Mouse (Mus musculus): ENCODE results near the gene Hpse. TPM values are rescaled to one million over a fixed set of nuclear protein-coding genes. Genes with fewer than 3 reads are reported as not detected.

Gene Hpse
- total and polyA plus RNA-seq, 3 experiments = not detected

DNA sequence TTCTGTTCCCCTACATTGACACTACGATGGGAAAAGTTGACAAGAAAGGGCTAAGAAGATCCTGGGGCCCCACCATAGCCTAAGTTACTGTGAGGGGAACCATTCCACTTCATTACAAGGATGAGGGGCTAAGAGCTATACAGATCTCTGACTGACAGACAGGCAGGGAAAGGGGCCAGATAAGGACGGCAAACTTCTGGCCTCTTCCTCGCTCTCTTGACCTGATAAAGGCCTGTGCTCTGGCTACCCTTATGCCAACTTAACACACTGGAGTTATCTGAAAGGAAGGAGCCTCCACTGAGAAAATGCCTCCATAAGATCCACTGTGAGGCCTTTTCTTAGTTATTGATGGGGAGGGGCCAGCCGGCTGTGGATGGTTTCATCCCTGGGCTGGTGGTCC, 83.6 kb downstream of the Hpse start:
- Histone ChIP-seq H3K27me3 (ENCODE audit: insufficient read depth, low read length) (peaks cover 12% of the 10 kb centered on the region; the same call in 1 of the 2 replicates), H3K9me3 (replicated peaks) (no peaks in the 10 kb centered on the region), H3K4me3 (ENCODE audit: low read depth, low read length) (no peak overlapping the region; the same call in 1 of the 2 replicates), H3K36me3 (replicated peaks) (no peaks in the 10 kb centered on the region), H3K4me1 (ENCODE audit: insufficient read depth, low read depth, low read length) (peaks cover 83% of the 10 kb centered on the region)
- no peak for TF ChIP-seq GATA2 (IDR thresholded peaks at IDR 0.05; ENCODE audit: borderline replicate concordance, low read depth, low read length)
- no peak for TF ChIP-seq CTCF (IDR thresholded peaks at IDR 0.05; ENCODE audit: low read depth, low read length)
- TF ChIP-seq GATA1 (IDR thresholded peaks at IDR 0.05; ENCODE audit: borderline replicate concordance, low read length) = no peak
- TF ChIP-seq TAL1 (conservative IDR thresholded peaks at IDR 0.05; ENCODE audit: low read depth, low read length) = no peak; the same call in 1 of the 2 replicates
- no peak for TF ChIP-seq POLR2AphosphoS5 (IDR thresholded peaks at IDR 0.05; ENCODE audit: insufficient replicate concordance, low read depth, low read length)
- DNase-seq (ENCODE audit: low spot score) (no peak), ATAC-seq (ENCODE audit: extremely low read depth, insufficient number of reproducible peaks, low FRiP score, poor library complexity, severe bottlenecking) (no peak)

DNA sequence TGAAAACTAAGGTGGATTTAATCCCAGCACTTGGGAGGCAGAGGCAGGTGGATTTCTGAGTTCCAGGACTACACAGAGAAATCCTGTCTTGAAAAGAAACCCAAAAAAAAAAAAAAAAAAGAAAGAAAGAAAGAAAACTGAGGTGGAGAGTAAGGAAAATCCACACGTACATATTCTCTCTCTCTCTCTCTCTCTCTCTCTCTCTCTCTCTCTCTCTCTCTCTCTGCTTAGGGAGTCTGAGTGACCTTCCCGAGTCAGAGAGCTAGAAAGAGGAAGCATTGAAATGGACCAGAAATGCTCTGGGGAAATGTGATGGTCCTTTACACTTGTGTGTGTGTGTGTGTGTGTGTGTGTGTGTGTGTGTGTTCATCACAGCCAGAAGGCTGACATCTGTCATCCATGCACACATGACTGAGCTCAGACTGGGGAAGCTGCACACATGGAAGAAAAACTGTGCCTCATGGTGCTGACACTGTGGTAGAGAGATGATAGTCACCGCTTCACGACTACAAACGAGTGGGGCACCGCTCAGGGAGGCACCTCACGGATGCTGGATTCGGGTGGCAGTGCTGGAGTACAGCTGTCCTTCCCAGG, 84.5 kb downstream of the Hpse start:
- Histone ChIP-seq H3K36me3 (replicated peaks) (no peaks in the 10 kb centered on the region), H3K4me3 (ENCODE audit: low read depth, low read length) (peak overlapping the region; percentile 59; the same call in 1 of the 2 replicates), H3K27me3 (ENCODE audit: insufficient read depth, low read length) (peaks cover 12% of the 10 kb centered on the region; the same call in 1 of the 2 replicates), H3K4me1 (ENCODE audit: insufficient read depth, low read depth, low read length) (peaks cover 75% of the 10 kb centered on the region), H3K9me3 (replicated peaks) (no peaks in the 10 kb centered on the region)
- ATAC-seq (ENCODE audit: extremely low read depth, insufficient number of reproducible peaks, low FRiP score, poor library complexity, severe bottlenecking) (no peak), DNase-seq (ENCODE audit: low spot score) (no peak)
- no peak for TF ChIP-seq GATA2 (IDR thresholded peaks at IDR 0.05; ENCODE audit: borderline replicate concordance, low read depth, low read length)
- TF ChIP-seq TAL1 (conservative IDR thresholded peaks at IDR 0.05; ENCODE audit: low read depth, low read length) = no peak
- TF ChIP-seq POLR2AphosphoS5 (IDR thresholded peaks at IDR 0.05; ENCODE audit: insufficient replicate concordance, low read depth, low read length) = no peak
- TF ChIP-seq CTCF (IDR thresholded peaks at IDR 0.05; ENCODE audit: low read depth, low read length) = no peak
- TF ChIP-seq GATA1 (IDR thresholded peaks at IDR 0.05; ENCODE audit: borderline replicate concordance, low read length) = no peak

DNA sequence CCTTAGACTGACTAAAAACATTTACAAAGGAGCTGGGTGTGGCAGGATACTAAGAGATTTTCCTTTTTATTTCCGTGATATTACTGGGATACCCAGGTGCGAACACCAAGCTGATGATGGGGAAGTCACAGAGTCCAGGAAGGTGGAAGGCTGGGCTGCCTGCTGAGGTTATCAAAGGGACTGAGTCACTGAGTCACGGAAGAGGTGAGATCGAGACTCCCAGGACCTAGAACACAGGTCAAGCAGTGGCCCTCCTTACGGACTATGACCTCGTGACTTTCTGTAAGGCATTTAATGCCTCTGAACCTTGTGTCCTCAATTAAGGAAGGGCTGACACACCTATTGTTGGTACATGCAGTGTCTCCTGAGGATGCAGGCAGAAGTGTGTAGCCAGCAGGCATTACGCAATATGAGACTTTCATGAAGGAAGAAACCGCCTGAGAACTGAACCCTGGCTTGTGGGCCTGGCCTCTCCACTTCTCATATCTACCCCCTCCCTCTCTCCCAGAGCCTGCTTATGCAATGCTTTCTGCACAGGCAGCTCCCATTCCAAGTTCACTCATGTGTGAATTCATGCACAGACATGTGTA, 86.9 kb downstream of the Hpse start:
- no peak for TF ChIP-seq TAL1 (conservative IDR thresholded peaks at IDR 0.05; ENCODE audit: low read depth, low read length)
- no peak for TF ChIP-seq GATA2 (IDR thresholded peaks at IDR 0.05; ENCODE audit: borderline replicate concordance, low read depth, low read length)
- TF ChIP-seq GATA1 (IDR thresholded peaks at IDR 0.05; ENCODE audit: borderline replicate concordance, low read length) = no peak
- Histone ChIP-seq H3K4me3 (ENCODE audit: low read depth, low read length) (no peak overlapping the region), H3K4me1 (ENCODE audit: insufficient read depth, low read depth, low read length) (peaks cover 60% of the 10 kb centered on the region), H3K9me3 (replicated peaks) (no peaks in the 10 kb centered on the region), H3K36me3 (replicated peaks) (no peaks in the 10 kb centered on the region), H3K27me3 (ENCODE audit: insufficient read depth, low read length) (peaks cover 14% of the 10 kb centered on the region; the same call in 1 of the 2 replicates)
- ATAC-seq (ENCODE audit: extremely low read depth, insufficient number of reproducible peaks, low FRiP score, poor library complexity, severe bottlenecking) (no peak), DNase-seq (ENCODE audit: low spot score) (no peak)

Other genes with a start within 250 kb of the Hpse start
- 75.2 and 76.0 TPM in 2 replicates for gene Lin54, start 219.1 kb downstream of the Hpse start, total RNA-seq (2014; fragmentation: Nextera tagmentation)
- gene Lin54, start 219.1 kb downstream of the Hpse start, total RNA-seq (2017) = 79.3 and 80.4 TPM in 2 replicates
- 2.2 and 2.7 TPM in 2 replicates for gene Lin54, start 219.1 kb downstream of the Hpse start, polyA plus RNA-seq (2012)
- gene Cops4, start 201.4 kb downstream of the Hpse start, total RNA-seq (2014; fragmentation: Nextera tagmentation) = 76.7 and 84.4 TPM in 2 replicates
- 120 and 129 TPM in 2 replicates for gene Cops4, start 201.4 kb downstream of the Hpse start, total RNA-seq (2017)
- 4.9 and 11.9 TPM in 2 replicates for gene Cops4, start 201.4 kb downstream of the Hpse start, polyA plus RNA-seq (2012)
- gene Plac8, start 147.5 kb downstream of the Hpse start, total RNA-seq (2014; fragmentation: Nextera tagmentation) = 3.6 and 8.9 TPM in 2 replicates
- 2.7 and 5.9 TPM in 2 replicates for gene Plac8, start 147.5 kb downstream of the Hpse start, total RNA-seq (2017)
- gene Plac8, start 147.5 kb downstream of the Hpse start, polyA plus RNA-seq (2012) = 0.36 and 0.56 TPM in 2 replicates
- gene Coq2, start 44.6 kb downstream of the Hpse start, total RNA-seq (2014; fragmentation: Nextera tagmentation) = 19.5 and 21.7 TPM in 2 replicates
- 29.5 and 37.7 TPM in 2 replicates for gene Coq2, start 44.6 kb downstream of the Hpse start, total RNA-seq (2017)
- 47.1 and 78.4 TPM in 2 replicates for gene Coq2, start 44.6 kb downstream of the Hpse start, polyA plus RNA-seq (2012)
- gene Helq, start 78.9 kb upstream of the Hpse start, total RNA-seq (2014; fragmentation: Nextera tagmentation) = 59.6 and 74.0 TPM in 2 replicates
- gene Helq, start 78.9 kb upstream of the Hpse start, total RNA-seq (2017) = 26.3 and 33.2 TPM in 2 replicates
- gene Helq, start 78.9 kb upstream of the Hpse start, polyA plus RNA-seq (2012) = 16.3 and 18.6 TPM in 2 replicates
- 42.4 and 55.2 TPM in 2 replicates for gene Mrps18c, start 78.9 kb upstream of the Hpse start, total RNA-seq (2014; fragmentation: Nextera tagmentation)
- gene Mrps18c, start 78.9 kb upstream of the Hpse start, total RNA-seq (2017) = 191 and 212 TPM in 2 replicates
- gene Mrps18c, start 78.9 kb upstream of the Hpse start, polyA plus RNA-seq (2012) = 6.7 and 9.0 TPM in 2 replicates
- 54.0 and 61.7 TPM in 2 replicates for gene Abraxas1, start 101.2 kb upstream of the Hpse start, total RNA-seq (2014; fragmentation: Nextera tagmentation)
- 40.5 and 40.8 TPM in 2 replicates for gene Abraxas1, start 101.2 kb upstream of the Hpse start, total RNA-seq (2017)
- 12.6 and 14.6 TPM in 2 replicates for gene Abraxas1, start 101.2 kb upstream of the Hpse start, polyA plus RNA-seq (2012)
- not detected in 2 replicates for gene Gpat3, start 126.0 kb upstream of the Hpse start, total RNA-seq (2014; fragmentation: Nextera tagmentation)
- 0.06 and 0.16 TPM in 2 replicates for gene Gpat3, start 126.0 kb upstream of the Hpse start, total RNA-seq (2017)
- gene Gpat3, start 126.0 kb upstream of the Hpse start, polyA plus RNA-seq (2012) = not detected in 2 replicates

Measured in G1E (cell line).